In genomic region chr19:16085248-16085647, GRCm38 (mm10) we compare ENCODE assay signal across 18 mouse cellular contexts. TPM values are rescaled to one million over a fixed set of nuclear protein-coding genes. Genes with fewer than 3 reads are reported as not detected.
A peak's percentile ranks its signal among the peaks of the same experiment; 100 is the strongest.
DNase-seq lines count a peak whose midpoint lies in the region; ATAC-seq and TF ChIP-seq lines count a peak whose summit lies in the region.
"Had no signal": no experiment of that assay in that cellular context is flagged by ENCODE, and none has a peak within 500 bp of the region (broad histone marks: within the 10 kb centered on the region; RNA-seq: fewer than 3 reads in every experiment).

No protein-coding gene starts in this region.

- ATAC-seq in frontal cortex, adult (ENCODE audit: low TSS enrichment) = 0 out of 2 replicates have a peak, but pooled peaks have one; percentile 20
- ATAC-seq in midbrain, postnatal 0 days (ENCODE audit: low FRiP score) = no peak
- ATAC-seq: lung, postnatal 0 days had no signal

- DNase-seq in frontal cortex, postnatal 36 days (ENCODE audit: low spot score in 2 of 2) = no peak
- peak; percentile 17 for DNase-seq in lung, postnatal 36 days
- DNase-seq in lung, postnatal 4 days = no peak
- DNase-seq in brain, embryonic 14.5 days (ENCODE audit: low read depth) = peak; percentile 47
- DNase-seq in midbrain, postnatal 0 days (ENCODE audit: low spot score) = peak; percentile 63
- DNase-seq in left cerebral cortex, adult 11 months (ENCODE audit: low spot score) = no peak
- DNase-seq: adrenal gland, postnatal 36 days; cerebellum, adult 9-11 months; gastrocnemius, postnatal 36 days; kidney, adult 18-20 months; kidney, postnatal 10 days; layer of hippocampus, postnatal 36 days; right cerebral cortex, postnatal 4 days had no signal

- TF ChIP-seq POLR2A in brain, embryonic 14.5 days (IDR thresholded peaks at IDR 0.05; ENCODE audit: borderline replicate concordance, extremely low read depth, insufficient read depth, insufficient read length, poor library complexity, severe bottlenecking) = no peak

- H3K4me2 ChIP-seq in midbrain, postnatal 0 days (ENCODE audit: low read depth, low read length, poor library complexity, severe bottlenecking) = no peak overlapping the region
- H3K4me2 ChIP-seq: embryonic facial prominence, embryonic 13.5 days had no signal

- 39% methylated on average over 4 of the region's 4 CpGs for WGBS in midbrain, postnatal 0 days

- H3K4me3 ChIP-seq in midbrain, postnatal 0 days (ENCODE audit: low read depth, low read length) = no peak overlapping the region
- H3K4me3 ChIP-seq: embryonic facial prominence, embryonic 13.5 days; heart, embryonic 10.5 days; myocyte had no signal

- TF ChIP-seq CTCF in brain, embryonic 14.5 days (IDR thresholded peaks at IDR 0.05; ENCODE audit: borderline replicate concordance, extremely low read depth, insufficient read depth, insufficient read length) = no peak
- no peak for TF ChIP-seq CTCF in midbrain, postnatal 0 days (IDR thresholded peaks at IDR 0.05)

- no peak overlapping the region for H3K9ac ChIP-seq in midbrain, postnatal 0 days (replicated peaks; ENCODE audit: low read length, poor library complexity, severe bottlenecking)
- H3K9ac ChIP-seq: embryonic facial prominence, embryonic 13.5 days had no signal

- H3K36me3 ChIP-seq in midbrain, postnatal 0 days (ENCODE audit: insufficient read depth, low read length) = no peaks in the 10 kb centered on the region
- H3K36me3 ChIP-seq: embryonic facial prominence, embryonic 13.5 days; heart, embryonic 10.5 days had no signal

- no peaks in the 10 kb centered on the region for H3K9me3 ChIP-seq in midbrain, postnatal 0 days (ENCODE audit: low read length)

- H3K27me3 ChIP-seq in midbrain, postnatal 0 days (ENCODE audit: insufficient read depth, low read length) = no peaks in the 10 kb centered on the region
- H3K27me3 ChIP-seq: embryonic facial prominence, embryonic 13.5 days had no signal

- no peak overlapping the region for H3K27ac ChIP-seq in midbrain, postnatal 0 days (ENCODE audit: low read depth, low read length)
- H3K27ac ChIP-seq: embryonic facial prominence, embryonic 13.5 days; heart, embryonic 10.5 days had no signal

- H3K4me1 ChIP-seq in midbrain, postnatal 0 days (ENCODE audit: insufficient read depth, low read length) = no peaks in the 10 kb centered on the region
- H3K4me1 ChIP-seq: embryonic facial prominence, embryonic 13.5 days; heart, embryonic 10.5 days had no signal

RNA-seq across cellular contexts. Expression of gene Gnaq, which starts 47.4 kb away (rescaled TPM):
- polyA plus RNA-seq in brain, embryonic 14.5 days (2012; rRNA removed) = 48.9 and 83.4 TPM in 2 replicates
- 120 and 154 TPM in 2 replicates for total RNA-seq in midbrain, postnatal 0 days (2014; rRNA removed)
- polyA plus RNA-seq in midbrain, postnatal 0 days (2015; fragmentation: Nextera tagmentation; extraction: Ambion mirVana) = 81.6 and 89.3 TPM in 2 replicates

Comparison
In these comparisons a context has a peak if more than half of its experiments do, and no peak if none do; other contexts are left out.
1. DNase-seq: peak in lung, postnatal 36 days (single experiment), brain, embryonic 14.5 days (single experiment) and midbrain, postnatal 0 days (single experiment); none in frontal cortex, postnatal 36 days (0 of 2), lung, postnatal 4 days (0 of 2) and left cerebral cortex, adult 11 months (single experiment).